Mouse (Mus musculus): Measurements from ENCODE around the gene Ap3m1.

GRCm38 (mm10) chr14:21078511-21078910 lies 26.2 kb upstream of the Ap3m1 start:
- TF ChIP-seq POLR2A (IDR thresholded peaks at IDR 0.05; ENCODE audit: insufficient read length, low read depth) = no peak
- TF ChIP-seq TCF12 (IDR thresholded peaks at IDR 0.05; ENCODE audit: insufficient read depth, poor library complexity, severe bottlenecking) = no peak
- no peak for TF ChIP-seq TCF3 (IDR thresholded peaks at IDR 0.05; ENCODE audit: insufficient read length, low read depth)
- TF ChIP-seq MYOG (IDR thresholded peaks at IDR 0.05; ENCODE audit: control insufficient read depth in 1 of 3, insufficient read depth in 1 of 3, insufficient read length in 2 of 3, low read depth in 2 of 3) = no peak
- no peak for TF ChIP-seq MYOD1 (IDR thresholded peaks at IDR 0.05; ENCODE audit: control insufficient read depth in 1 of 3, insufficient read length in 2 of 3, low read depth in 2 of 3)

All from myocyte (in vitro differentiated cells).